Mouse (Mus musculus): ENCODE results near the gene Chst5. TPM values are rescaled to one million over a fixed set of nuclear protein-coding genes. Genes with fewer than 3 reads are reported as not detected.

Chst5 gene
- polyA plus RNA-seq, 1 experiment, result not detected

DNA sequence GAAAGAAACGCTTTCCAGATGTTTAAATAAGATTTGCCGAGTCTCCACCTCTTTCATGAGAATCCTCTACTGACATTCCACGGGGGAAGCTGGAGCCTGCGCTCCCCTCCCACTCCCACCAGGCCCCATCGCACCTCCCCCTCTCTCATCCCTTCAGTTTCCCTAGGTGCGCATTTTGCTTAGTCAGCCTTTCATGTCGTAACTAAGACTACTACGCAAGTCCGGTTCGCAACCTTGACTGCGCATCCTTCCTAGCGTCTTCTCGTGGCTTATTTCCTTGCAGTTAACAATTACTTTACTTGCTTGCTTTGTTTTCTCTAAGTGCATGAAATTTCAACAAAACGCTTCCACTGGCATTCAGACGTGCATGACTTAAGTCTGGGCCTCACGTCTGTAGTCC, 21.5 kb upstream of the Chst5 start:
- Histone ChIP-seq H3K4me1 (ENCODE audit: control insufficient read depth, insufficient read depth, low read length) (peaks cover 15% of the 10 kb centered on the region), H3K27ac (ENCODE audit: insufficient read depth, low read depth, low read length) (no peak overlapping the region), H3K4me3 (ENCODE audit: insufficient read depth, low read length) (no peak overlapping the region)
- TF ChIP-seq CTCF (IDR thresholded peaks at IDR 0.05; ENCODE audit: low read depth, low read length), result no peak
- TF ChIP-seq POLR2A (IDR thresholded peaks at IDR 0.05; ENCODE audit: borderline replicate concordance, low read depth, low read length), result no peak

- H3K27ac ChIP-seq (ENCODE audit: insufficient read depth, low read depth, low read length), result no peak overlapping the region
- TF ChIP-seq POLR2A (IDR thresholded peaks at IDR 0.05; ENCODE audit: borderline replicate concordance, low read depth, low read length) (no peak), CTCF (IDR thresholded peaks at IDR 0.05; ENCODE audit: low read depth, low read length) (no peak)
- H3K4me1 ChIP-seq (ENCODE audit: control insufficient read depth, insufficient read depth, low read length), result peaks cover 14% of the 10 kb centered on the region
- no peak overlapping the region for H3K4me3 ChIP-seq (ENCODE audit: insufficient read depth, low read length)
These were observed 19.5 kb upstream of the Chst5 start for GRCm38 (mm10) chr8:111929648-111930344.

- Histone ChIP-seq H3K4me1 (ENCODE audit: control insufficient read depth, insufficient read depth, low read length) (peaks cover 8% of the 10 kb centered on the region), H3K27ac (ENCODE audit: insufficient read depth, low read depth, low read length) (no peak overlapping the region), H3K4me3 (ENCODE audit: insufficient read depth, low read length) (no peak overlapping the region)
- TF ChIP-seq CTCF (IDR thresholded peaks at IDR 0.05; ENCODE audit: low read depth, low read length), result no peak
- TF ChIP-seq POLR2A (IDR thresholded peaks at IDR 0.05; ENCODE audit: borderline replicate concordance, low read depth, low read length), result no peak
These were observed 14.7 kb upstream of the Chst5 start for GRCm38 (mm10) chr8:111924976-111925375.

- Histone ChIP-seq H3K4me3 (ENCODE audit: insufficient read depth, low read length) (no peak overlapping the region), H3K4me1 (ENCODE audit: control insufficient read depth, insufficient read depth, low read length) (peaks cover 5% of the 10 kb centered on the region)
- TF ChIP-seq POLR2A (IDR thresholded peaks at IDR 0.05; ENCODE audit: borderline replicate concordance, low read depth, low read length), result no peak
- peak; percentile 71 for TF ChIP-seq CTCF (IDR thresholded peaks at IDR 0.05; ENCODE audit: low read depth, low read length)
These were observed 13.1 kb upstream of the Chst5 start for GRCm38 (mm10) chr8:111923383-111923804.

DNA sequence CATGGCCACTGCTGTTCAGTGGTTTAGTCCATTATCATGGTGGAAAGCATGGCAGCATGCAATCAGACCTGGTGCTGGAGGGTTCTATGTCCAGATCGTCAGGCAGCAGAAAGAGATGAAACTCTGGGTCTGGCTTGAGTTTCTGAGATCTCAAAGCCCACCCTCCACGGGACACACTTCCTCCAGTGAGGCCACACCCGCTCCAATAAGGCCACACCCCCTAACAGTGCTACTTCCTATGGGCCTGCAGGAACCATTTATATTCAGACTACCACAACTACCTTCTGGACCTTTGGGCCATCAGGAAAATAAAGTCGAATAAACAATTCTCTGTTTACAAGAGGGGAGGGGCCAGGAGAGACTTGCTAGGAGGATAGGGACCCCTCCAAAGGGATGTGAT, 10.7 kb upstream of the Chst5 start:
- TF ChIP-seq POLR2A (IDR thresholded peaks at IDR 0.05; ENCODE audit: borderline replicate concordance, low read depth, low read length), result no peak
- TF ChIP-seq CTCF (IDR thresholded peaks at IDR 0.05; ENCODE audit: low read depth, low read length), result no peak
- H3K4me1 ChIP-seq (ENCODE audit: control insufficient read depth, insufficient read depth, low read length), result no peaks in the 10 kb centered on the region
- H3K27ac ChIP-seq (ENCODE audit: insufficient read depth, low read depth, low read length), result no peak overlapping the region
- no peak overlapping the region for H3K4me3 ChIP-seq (ENCODE audit: insufficient read depth, low read length)

More at GRCm38 (mm10) chr8:111923383-111923804, 13.1 kb upstream of the Chst5 start:
- no peak overlapping the region for H3K27ac ChIP-seq (ENCODE audit: insufficient read depth, low read depth, low read length)

GRCm38 (mm10) chr8:111919663-111920062, 9.4 kb upstream of the Chst5 start:
- Histone ChIP-seq H3K4me3 (ENCODE audit: insufficient read depth, low read length) (no peak overlapping the region), H3K4me1 (ENCODE audit: control insufficient read depth, insufficient read depth, low read length) (no peaks in the 10 kb centered on the region), H3K27ac (ENCODE audit: insufficient read depth, low read depth, low read length) (no peak overlapping the region)
- TF ChIP-seq POLR2A (IDR thresholded peaks at IDR 0.05; ENCODE audit: borderline replicate concordance, low read depth, low read length) (no peak), CTCF (IDR thresholded peaks at IDR 0.05; ENCODE audit: low read depth, low read length) (no peak)

- Histone ChIP-seq H3K4me3 (ENCODE audit: insufficient read depth, low read length) (no peak overlapping the region), H3K27ac (ENCODE audit: insufficient read depth, low read depth, low read length) (no peak overlapping the region), H3K4me1 (ENCODE audit: control insufficient read depth, insufficient read depth, low read length) (no peaks in the 10 kb centered on the region)
- TF ChIP-seq CTCF (IDR thresholded peaks at IDR 0.05; ENCODE audit: low read depth, low read length) (no peak), POLR2A (IDR thresholded peaks at IDR 0.05; ENCODE audit: borderline replicate concordance, low read depth, low read length) (no peak)
These were observed 2.7 kb upstream of the Chst5 start for GRCm38 (mm10) chr8:111912860-111913432.

- Histone ChIP-seq H3K27ac (ENCODE audit: insufficient read depth, low read depth, low read length) (no peak overlapping the region), H3K4me3 (ENCODE audit: insufficient read depth, low read length) (no peak overlapping the region), H3K4me1 (ENCODE audit: control insufficient read depth, insufficient read depth, low read length) (no peaks in the 10 kb centered on the region)
- TF ChIP-seq CTCF (IDR thresholded peaks at IDR 0.05; ENCODE audit: low read depth, low read length), result no peak
- TF ChIP-seq POLR2A (IDR thresholded peaks at IDR 0.05; ENCODE audit: borderline replicate concordance, low read depth, low read length), result no peak
These were observed 1.3 kb upstream of the Chst5 start for GRCm38 (mm10) chr8:111911572-111911971.

DNA sequence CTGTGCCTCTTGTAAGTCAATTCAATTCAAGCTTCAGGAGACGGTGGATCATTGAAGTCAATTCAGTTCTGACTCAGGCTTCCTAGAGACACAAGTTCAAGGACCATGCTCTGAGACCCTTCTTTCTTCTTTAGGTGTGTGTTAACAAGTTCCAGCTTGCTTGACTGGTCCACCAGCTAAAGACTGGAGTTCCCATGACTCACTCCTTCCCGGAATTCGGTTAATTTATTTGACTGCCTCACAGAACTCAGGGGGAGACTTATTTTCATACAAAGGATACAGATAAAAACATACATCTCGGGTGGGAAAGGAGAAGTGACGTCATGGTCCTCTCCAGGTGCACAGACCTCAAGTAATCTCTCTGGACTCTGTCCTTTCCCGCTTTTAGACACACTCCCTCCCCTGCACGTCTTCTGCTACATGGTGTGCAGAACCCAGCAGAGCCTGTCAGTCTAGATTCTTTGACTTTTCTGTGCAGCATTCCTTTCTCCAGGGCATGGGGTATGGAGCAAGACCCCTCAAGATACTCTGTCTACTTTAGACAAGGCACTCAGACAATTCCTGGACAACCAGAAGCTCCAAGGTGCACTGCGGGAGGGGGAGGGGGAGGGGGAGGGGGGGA, 4.6 kb downstream of the Chst5 start:
- H3K27ac ChIP-seq (ENCODE audit: insufficient read depth, low read depth, low read length), result no peak overlapping the region
- TF ChIP-seq CTCF (IDR thresholded peaks at IDR 0.05; ENCODE audit: low read depth, low read length), result no peak
- no peak for TF ChIP-seq POLR2A (IDR thresholded peaks at IDR 0.05; ENCODE audit: borderline replicate concordance, low read depth, low read length)
- H3K4me1 ChIP-seq (ENCODE audit: control insufficient read depth, insufficient read depth, low read length), result no peaks in the 10 kb centered on the region
- no peak overlapping the region for H3K4me3 ChIP-seq (ENCODE audit: insufficient read depth, low read length)

DNA sequence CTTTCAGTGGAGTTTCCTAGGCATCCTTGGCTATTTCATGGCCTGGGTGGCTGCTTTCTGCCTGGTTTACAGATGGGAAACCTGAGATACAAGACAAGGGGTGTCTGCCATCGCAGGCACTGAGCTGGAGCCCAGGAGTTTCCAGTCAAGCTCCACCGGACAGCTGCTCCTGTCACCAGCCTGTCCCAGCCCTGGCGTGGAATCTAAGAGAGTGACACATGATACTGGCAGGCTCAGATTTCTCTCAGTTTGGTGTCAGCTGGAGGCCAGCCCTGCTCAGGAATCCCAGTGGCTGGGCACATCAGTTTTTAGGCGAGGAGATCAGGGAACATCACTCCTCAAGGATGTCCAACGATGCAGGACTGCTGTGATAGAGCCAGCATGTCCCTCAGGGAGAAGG, 8.2 kb downstream of the Chst5 start:
- Histone ChIP-seq H3K4me1 (ENCODE audit: control insufficient read depth, insufficient read depth, low read length) (no peaks in the 10 kb centered on the region), H3K4me3 (ENCODE audit: insufficient read depth, low read length) (no peak overlapping the region), H3K27ac (ENCODE audit: insufficient read depth, low read depth, low read length) (no peak overlapping the region)
- TF ChIP-seq POLR2A (IDR thresholded peaks at IDR 0.05; ENCODE audit: borderline replicate concordance, low read depth, low read length) (no peak), CTCF (IDR thresholded peaks at IDR 0.05; ENCODE audit: low read depth, low read length) (no peak)

Data from bone marrow macrophage, adult 2 months (primary cell).